Mouse (Mus musculus) CH12.LX (cell line): ENCODE measurements around the gene Gm49425. TPM values are rescaled to one million over a fixed set of nuclear protein-coding genes. Genes with fewer than 3 reads are reported as not detected.

ENCODE experiments used
- DNase-seq: peaks from one replicate; pipeline ENCODE4 v3.0.0-alpha.2; 2013; ENCODE audit errors: extremely low read depth
- H3K27ac ChIP-seq: 2 replicates; pipeline ENCODE4 v1.5.1; 2012; ENCODE audit warnings: low read depth, mild to moderate bottlenecking, control low read depth, moderate library complexity; ENCODE audit not compliant: insufficient read depth
- H3K27me3 ChIP-seq: replicated peaks from 2 replicates; pipeline ENCODE3; 2012; ENCODE audit warnings: inconsistent platforms
- H3K36me3 ChIP-seq, 2 experiments: replicated peaks in 1 of 2; 2 replicates each; pipeline versions ENCODE3 to v1.6.1; 2012; ENCODE audit warnings: inconsistent platforms in 1 of 2, low read length in 1 of 2, mild to moderate bottlenecking in 1 of 2, mixed read lengths in 1 of 2, moderate library complexity in 1 of 2; ENCODE audit not compliant: control insufficient read depth in 1 of 2, insufficient read depth in 1 of 2
- H3K4me1 ChIP-seq, 2 experiments: 2 replicates each; pipeline ENCODE4 v1.6.1; 2012; ENCODE audit warnings: inconsistent platforms in 1 of 2, moderate library complexity in 1 of 2; ENCODE audit not compliant: insufficient read depth in 2 of 2, control insufficient read depth in 1 of 2
- H3K4me2 ChIP-seq: 2 replicates; pipeline ENCODE4 v1.6.1; 2012; ENCODE audit warnings: low read depth, mild to moderate bottlenecking, control low read depth; ENCODE audit not compliant: poor library complexity, insufficient read depth, severe bottlenecking
- H3K4me3 ChIP-seq, 3 experiments: fragments of 150-350 bp in 1 of 3; sonication (generic) in 1 of 3; replicated peaks in 1 of 3; 2 replicates each; pipeline versions ENCODE3 to v1.5.1; 2011 to 2012; ENCODE audit warnings: low read depth in 2 of 3, low read length in 2 of 3, mild to moderate bottlenecking in 2 of 3, moderate library complexity in 2 of 3, control low read depth in 1 of 3, improper control_type of control experiment in 1 of 3, inconsistent platforms in 1 of 3, mixed read lengths in 1 of 3; ENCODE audit not compliant: poor library complexity in 1 of 3
- H3K79me2 ChIP-seq: replicated peaks from 2 replicates; pipeline ENCODE4 v1.6.1; 2012; ENCODE audit warnings: mild to moderate bottlenecking, moderate library complexity; ENCODE audit not compliant: control insufficient read depth, poor library complexity, insufficient read depth, severe bottlenecking; ENCODE audit errors: extremely low read depth
- H3K9ac ChIP-seq: 2 replicates; pipeline ENCODE4 v1.6.1; 2012; ENCODE audit warnings: low read depth, mild to moderate bottlenecking, control low read depth, moderate library complexity; ENCODE audit not compliant: insufficient read depth
- H3K9me3 ChIP-seq: replicated peaks from 2 replicates; pipeline ENCODE3; 2012; ENCODE audit warnings: low read length, inconsistent platforms, mixed read lengths
- CHD2 ChIP-seq: IDR thresholded peaks from 2 replicates; pipeline ENCODE4 v1.6.1; 2011; ENCODE audit warnings: low read length, improper control_type of control experiment
- CTCF ChIP-seq, 2 experiments: IDR thresholded peaks in 1 of 2; conservative IDR thresholded peaks in 1 of 2; 2 replicates each; pipeline ENCODE4 v1.5.1; 2011 to 2012; ENCODE audit warnings: low read depth in 2 of 2, low read length in 2 of 2, improper control_type of control experiment in 1 of 2, inconsistent platforms in 1 of 2, mild to moderate bottlenecking in 1 of 2, moderate library complexity in 1 of 2
- EP300 ChIP-seq: IDR thresholded peaks from 2 replicates; pipeline ENCODE4 v1.6.1; 2011; ENCODE audit warnings: low read length, improper control_type of control experiment
- GABPA ChIP-seq: IDR thresholded peaks from 2 replicates; pipeline ENCODE4 v1.6.1; 2012; ENCODE audit warnings: low read depth, low read length, improper control_type of control experiment, inconsistent platforms; ENCODE audit not compliant: insufficient replicate concordance
- IRF4 ChIP-seq: IDR thresholded peaks from 2 replicates; pipeline ENCODE4 v1.6.1; 2014; ENCODE audit warnings: low read depth, mild to moderate bottlenecking, inconsistent platforms, low read length, improper control_type of control experiment
- JUN ChIP-seq: IDR thresholded peaks from 2 replicates; pipeline ENCODE4 v1.6.1; 2011; ENCODE audit warnings: low read depth, mild to moderate bottlenecking, low read length, improper control_type of control experiment, moderate library complexity; ENCODE audit not compliant: insufficient read depth
- JUND ChIP-seq: conservative IDR thresholded peaks from 2 replicates; pipeline ENCODE4 v1.6.1; 2011; ENCODE audit warnings: low read depth, low read length, improper control_type of control experiment
- MAFK ChIP-seq: IDR thresholded peaks from 2 replicates; pipeline ENCODE4 v1.6.1; 2011; ENCODE audit warnings: low read length, improper control_type of control experiment; ENCODE audit not compliant: insufficient replicate concordance
- MAZ ChIP-seq: IDR thresholded peaks from 2 replicates; pipeline ENCODE4 v1.6.1; 2012; ENCODE audit warnings: low read depth, mild to moderate bottlenecking, inconsistent platforms, low read length, improper control_type of control experiment, moderate library complexity
- NELFE ChIP-seq: IDR thresholded peaks from 2 replicates; pipeline ENCODE4 v1.6.1; 2011; ENCODE audit warnings: low read depth, low read length, improper control_type of control experiment
- NRF1 ChIP-seq: IDR thresholded peaks from 2 replicates; pipeline ENCODE4 v1.6.1; 2014; ENCODE audit warnings: low read depth, mild to moderate bottlenecking, inconsistent platforms, low read length, improper control_type of control experiment, moderate library complexity
- PAX5 ChIP-seq: IDR thresholded peaks from 2 replicates; pipeline ENCODE4 v1.6.1; 2012; ENCODE audit warnings: low read length, inconsistent platforms, mixed read lengths
- RAD21 ChIP-seq: IDR thresholded peaks from 2 replicates; pipeline ENCODE4 v1.6.1; 2011; ENCODE audit warnings: low read depth, mild to moderate bottlenecking, low read length, improper control_type of control experiment, moderate library complexity
- RCOR1 ChIP-seq: conservative IDR thresholded peaks from 2 replicates; pipeline ENCODE4 v1.6.1; 2012; ENCODE audit warnings: low read depth, mild to moderate bottlenecking, inconsistent platforms, low read length, improper control_type of control experiment
- SIN3A ChIP-seq: IDR thresholded peaks from 2 replicates; pipeline ENCODE4 v1.6.1; 2012; ENCODE audit warnings: low read length, improper control_type of control experiment, inconsistent platforms
- SMC3 ChIP-seq: IDR thresholded peaks from 2 replicates; pipeline ENCODE4 v1.6.1; 2011; ENCODE audit warnings: low read depth, low read length, improper control_type of control experiment
- TBP ChIP-seq: conservative IDR thresholded peaks from 2 replicates; pipeline ENCODE4 v1.6.1; 2011; ENCODE audit warnings: low read depth, low read length, improper control_type of control experiment
- UBTF ChIP-seq: IDR thresholded peaks from 2 replicates; pipeline ENCODE4 v1.6.1; 2012; ENCODE audit warnings: low read depth, mild to moderate bottlenecking, inconsistent platforms, low read length, improper control_type of control experiment, moderate library complexity
- USF2 ChIP-seq: conservative IDR thresholded peaks from 2 replicates; pipeline ENCODE4 v1.6.1; 2011; ENCODE audit warnings: low read depth, low read length, improper control_type of control experiment
- ZC3H11A ChIP-seq: IDR thresholded peaks from 2 replicates; pipeline ENCODE4 v1.6.1; 2012; ENCODE audit warnings: low read depth, mild to moderate bottlenecking, inconsistent platforms, low read length, improper control_type of control experiment
- ZKSCAN1 ChIP-seq: IDR thresholded peaks from 2 replicates; pipeline ENCODE4 v1.6.1; 2012; ENCODE audit warnings: low read depth, inconsistent platforms, low read length, improper control_type of control experiment, borderline replicate concordance
- ZMIZ1 ChIP-seq: IDR thresholded peaks from 2 replicates; pipeline ENCODE4 v1.6.1; 2012; ENCODE audit warnings: low read depth, mild to moderate bottlenecking, inconsistent platforms, low read length, improper control_type of control experiment
- dilution Hi-C: fragments of 300-500 bp; cut with MboI; formaldehyde crosslinking; loops from 2 replicates; pipeline ENCODE4 v1.14.3; 2020; ENCODE audit warnings: low sequenced_read_pairs; ENCODE audit not compliant: extremely low pct_unique_long_range_greater_than_20kb, extremely low pct_ligation_motif_present
- in situ Hi-C: fragments of 300-500 bp; cut with MboI; formaldehyde crosslinking; loops from 3 replicates; pipeline ENCODE4 v1.14.3; 2019; ENCODE audit warnings: low sequenced_read_pairs, low pct_ligation_motif_present, low pct_unique_long_range_greater_than_20kb, mixed read lengths
- polyA plus RNA-seq: library from polyadenylated mRNA; unstranded; fragments of >175 nt; gene quantifications from 2 replicates; pipeline ENCODE4 v1.2.1, GENCODE M21; 2012; ENCODE audit warnings: low read depth; ENCODE audit not compliant: insufficient read length
- total RNA-seq, 2 experiments: library from RNA; depleted of rRNA; stranded (reverse); fragments of 300-350 nt in 1 of 2; fragments of >200 nt in 1 of 2; gene quantifications; 2 replicates each; pipeline ENCODE4 v1.2.3; 2012 to 2014

The Gm49425 gene
- total and polyA plus RNA-seq, 3 experiments, result not detected

GRCm38 (mm10) chr15:101492718-101493117 is 24.3 kb downstream of the Gm49425 start:
- in situ Hi-C loops, result no loop called here
- dilution Hi-C loops, result no loop called here
- Histone ChIP-seq H3K9ac (no peak overlapping the region), H3K4me1 (no peaks in the 10 kb centered on the region)
- TF ChIP-seq MAZ (no peak), JUN (no peak), PAX5 (no peak), RCOR1 (no peak), NELFE (no peak), GABPA (no peak), ZMIZ1 (no peak), EP300 (no peak), IRF4 (no peak), CHD2 (no peak), SMC3 (no peak), USF2 (no peak), ZC3H11A (no peak), SIN3A (no peak), UBTF (no peak), NRF1 (no peak), TBP (no peak), ZKSCAN1 (no peak)
- TF ChIP-seq, all 38 proteins: peak for 0
- Histone ChIP-seq H3K9me3 (no peaks in the 10 kb centered on the region), H3K27ac (no peak overlapping the region), H3K27me3 (peaks cover 91% of the 10 kb centered on the region), H3K79me2 (no peaks in the 10 kb centered on the region), H3K4me3 (no peak overlapping the region), H3K36me3 (no peaks in the 10 kb centered on the region), H3K4me2 (no peak overlapping the region)
- no peak for DNase-seq

GRCm38 (mm10) chr15:101491431-101491830 is 25.6 kb downstream of the Gm49425 start, which contains the start of gene Krt83:
Gene Krt83, minus strand, starts transcription at chr15:101491512.
- no peak within 1 kb of the TSS for H3K9ac ChIP-seq
- in situ Hi-C loops, result no loop called here
- H3K4me1 ChIP-seq, result peaks cover 0 to under 1% of the 10 kb centered on the region in 2 experiments; a peak in 1 of 4 replicates
- no peaks in the 10 kb centered on the region for H3K9me3 ChIP-seq
- peaks cover 84% of the 10 kb centered on the region for H3K27me3 ChIP-seq
- H3K4me2 ChIP-seq, result no peak within 1 kb of the TSS
- no peak within 1 kb of the TSS for H3K27ac ChIP-seq
- H3K4me3 ChIP-seq, result no peak within 1 kb of the TSS
- no peak for TF ChIP-seq RAD21
- no peak for TF ChIP-seq JUND
- TF ChIP-seq NRF1, result no peak
- TF ChIP-seq RCOR1, result no peak
- TF ChIP-seq EP300, result no peak
- no peak for TF ChIP-seq MAFK
- no peak for TF ChIP-seq CTCF (conservative IDR thresholded peaks at IDR 0.05 in 1 of 2, IDR thresholded peaks at IDR 0.05 in 1 of 2; ENCODE audit: low read depth in 2 of 2, low read length in 2 of 2)
- TF ChIP-seq, all 38 proteins: peak for 0
- no peak for DNase-seq
- Histone ChIP-seq H3K79me2 (no peaks in the 10 kb centered on the region), H3K36me3 (no peaks in the 10 kb centered on the region)
- dilution Hi-C loops, result no loop called here
